Mouse (Mus musculus): ENCODE measurements at regions not wholly inside any gene's neighbourhood (a gene's known extent, or its start where the extent isn't known, plus 50 kb on each side); places are given as distances from the start of the nearest gene placed in this dataset.

DNA sequence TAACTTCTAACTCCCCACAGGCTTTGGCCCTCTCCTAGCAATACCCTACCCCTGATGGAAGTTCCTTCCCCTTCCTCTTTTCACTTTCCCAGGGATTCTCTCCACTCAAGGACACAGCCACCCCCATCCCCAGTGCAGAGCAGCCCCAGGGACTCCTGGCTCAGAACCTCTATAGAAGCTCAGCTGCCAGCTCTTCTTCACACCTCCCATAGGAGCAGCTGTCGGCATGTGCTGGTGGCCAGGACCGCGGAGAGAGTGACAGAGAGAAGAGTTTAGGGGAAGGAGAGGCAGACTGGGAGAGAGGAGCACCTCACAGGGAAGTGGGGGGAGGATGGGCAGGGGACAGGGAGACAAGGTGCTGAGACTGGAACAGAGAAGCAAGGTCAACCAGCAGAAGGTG lies 199.8 kb upstream of the Csf3r start:
- DNase-seq (ENCODE audit: low spot score) = no peak
- no peak overlapping the region for H3K4me3 ChIP-seq (ENCODE audit: low read depth, low read length)
- TF ChIP-seq TAL1 (conservative IDR thresholded peaks at IDR 0.05; ENCODE audit: low read depth, low read length) (no peak), GATA1 (IDR thresholded peaks at IDR 0.05; ENCODE audit: borderline replicate concordance, low read length) (no peak), POLR2AphosphoS5 (IDR thresholded peaks at IDR 0.05; ENCODE audit: insufficient replicate concordance, low read depth, low read length) (no peak), GATA2 (IDR thresholded peaks at IDR 0.05; ENCODE audit: borderline replicate concordance, low read depth, low read length) (no peak), CTCF (IDR thresholded peaks at IDR 0.05; ENCODE audit: low read depth, low read length) (no peak)
- H3K27me3 ChIP-seq (ENCODE audit: insufficient read depth, low read length) = no peaks in the 10 kb centered on the region
- H3K9me3 ChIP-seq (replicated peaks) = peaks cover 83% of the 10 kb centered on the region
- no peaks in the 10 kb centered on the region for H3K36me3 ChIP-seq (replicated peaks)
- no peaks in the 10 kb centered on the region for H3K4me1 ChIP-seq (ENCODE audit: insufficient read depth, low read depth, low read length)
- no peak for ATAC-seq (ENCODE audit: extremely low read depth, insufficient number of reproducible peaks, low FRiP score, poor library complexity, severe bottlenecking)

DNA sequence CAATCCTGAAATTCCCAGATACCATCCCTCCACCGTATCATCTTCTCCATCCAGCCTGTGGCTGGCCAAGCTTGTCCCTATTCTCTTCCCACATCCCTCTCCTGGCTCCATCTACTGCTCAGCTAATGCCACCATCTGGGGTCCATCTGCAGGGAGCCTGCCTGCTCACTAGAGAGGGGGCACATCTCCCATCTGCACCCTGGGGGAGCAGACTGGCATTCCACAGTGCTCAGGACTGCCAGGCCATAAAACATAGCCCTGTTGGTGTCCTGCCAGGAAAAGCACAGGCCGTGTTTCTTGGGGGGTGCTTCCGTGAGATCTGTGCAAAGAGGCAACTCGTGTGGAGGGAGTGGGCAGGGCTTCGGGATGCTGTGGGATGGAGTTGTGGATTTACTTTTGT lies 197.9 kb upstream of the Csf3r start:
- no peak overlapping the region for H3K4me3 ChIP-seq (ENCODE audit: low read depth, low read length)
- H3K4me1 ChIP-seq (ENCODE audit: insufficient read depth, low read depth, low read length) = no peaks in the 10 kb centered on the region
- H3K36me3 ChIP-seq (replicated peaks) = no peaks in the 10 kb centered on the region
- DNase-seq (ENCODE audit: low spot score) (no peak), ATAC-seq (ENCODE audit: extremely low read depth, insufficient number of reproducible peaks, low FRiP score, poor library complexity, severe bottlenecking) (no peak)
- TF ChIP-seq POLR2AphosphoS5 (IDR thresholded peaks at IDR 0.05; ENCODE audit: insufficient replicate concordance, low read depth, low read length) (no peak), GATA2 (IDR thresholded peaks at IDR 0.05; ENCODE audit: borderline replicate concordance, low read depth, low read length) (no peak), TAL1 (conservative IDR thresholded peaks at IDR 0.05; ENCODE audit: low read depth, low read length) (no peak), GATA1 (IDR thresholded peaks at IDR 0.05; ENCODE audit: borderline replicate concordance, low read length) (no peak), CTCF (IDR thresholded peaks at IDR 0.05; ENCODE audit: low read depth, low read length) (no peak)
- peaks cover 75% of the 10 kb centered on the region for H3K9me3 ChIP-seq (replicated peaks)
- H3K27me3 ChIP-seq (ENCODE audit: insufficient read depth, low read length) = no peaks in the 10 kb centered on the region

DNA sequence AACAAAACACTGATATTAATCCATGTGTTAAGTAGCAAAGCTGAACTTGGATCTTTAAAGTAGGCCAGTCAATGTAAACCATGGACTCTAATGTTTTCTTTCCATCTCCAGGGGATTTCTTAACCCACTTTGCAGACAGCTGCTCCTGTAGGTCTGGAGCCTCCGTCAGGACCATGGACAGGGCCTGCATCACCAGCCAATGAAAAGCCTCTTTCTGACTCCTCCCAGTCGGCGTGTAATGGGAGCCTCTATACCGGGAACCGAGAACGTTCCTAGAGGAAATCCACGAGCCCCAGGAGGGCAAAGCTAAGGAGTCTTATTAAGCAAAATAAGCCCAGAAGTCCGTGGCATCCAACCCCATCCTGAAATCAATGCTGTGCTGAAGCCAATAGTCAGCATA lies 189.1 kb upstream of the Csf3r start:
- TF ChIP-seq GATA1 (IDR thresholded peaks at IDR 0.05; ENCODE audit: borderline replicate concordance, low read length) = no peak
- TF ChIP-seq POLR2AphosphoS5 (IDR thresholded peaks at IDR 0.05; ENCODE audit: insufficient replicate concordance, low read depth, low read length) = no peak
- TF ChIP-seq GATA2 (IDR thresholded peaks at IDR 0.05; ENCODE audit: borderline replicate concordance, low read depth, low read length) = no peak
- TF ChIP-seq CTCF (IDR thresholded peaks at IDR 0.05; ENCODE audit: low read depth, low read length) = no peak
- TF ChIP-seq TAL1 (conservative IDR thresholded peaks at IDR 0.05; ENCODE audit: low read depth, low read length) = no peak
- Histone ChIP-seq H3K27me3 (ENCODE audit: insufficient read depth, low read length) (no peaks in the 10 kb centered on the region), H3K4me1 (ENCODE audit: insufficient read depth, low read depth, low read length) (no peaks in the 10 kb centered on the region), H3K9me3 (replicated peaks) (peaks cover 66% of the 10 kb centered on the region), H3K36me3 (replicated peaks) (no peaks in the 10 kb centered on the region), H3K4me3 (ENCODE audit: low read depth, low read length) (no peak overlapping the region)
- ATAC-seq (ENCODE audit: extremely low read depth, insufficient number of reproducible peaks, low FRiP score, poor library complexity, severe bottlenecking) = no peak
- no peak for DNase-seq (ENCODE audit: low spot score)

DNA sequence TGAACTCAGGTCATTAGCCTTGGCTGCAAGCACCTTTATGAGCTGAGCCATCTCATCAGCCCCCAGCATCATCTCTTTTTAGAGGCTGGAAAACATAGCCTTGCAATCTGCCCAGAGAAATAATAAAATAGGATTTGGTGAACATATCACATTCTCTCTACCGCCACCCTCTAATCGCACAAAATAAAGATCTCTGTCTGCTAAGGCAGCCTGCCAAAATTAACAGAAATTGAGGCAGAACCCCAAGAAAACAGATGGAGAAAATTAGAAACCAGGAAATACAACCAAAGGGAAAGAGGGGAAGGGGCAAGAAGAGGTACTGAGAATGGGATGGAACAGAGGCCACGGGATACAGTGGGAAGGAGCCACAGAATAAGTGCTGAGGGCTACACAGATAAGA lies 176.8 kb upstream of the Csf3r start:
- no peaks in the 10 kb centered on the region for H3K27me3 ChIP-seq (ENCODE audit: insufficient read depth, low read length)
- TF ChIP-seq CTCF (IDR thresholded peaks at IDR 0.05; ENCODE audit: low read depth, low read length) (no peak), GATA1 (IDR thresholded peaks at IDR 0.05; ENCODE audit: borderline replicate concordance, low read length) (no peak), POLR2AphosphoS5 (IDR thresholded peaks at IDR 0.05; ENCODE audit: insufficient replicate concordance, low read depth, low read length) (no peak), GATA2 (IDR thresholded peaks at IDR 0.05; ENCODE audit: borderline replicate concordance, low read depth, low read length) (no peak), TAL1 (conservative IDR thresholded peaks at IDR 0.05; ENCODE audit: low read depth, low read length) (no peak)
- ATAC-seq (ENCODE audit: extremely low read depth, insufficient number of reproducible peaks, low FRiP score, poor library complexity, severe bottlenecking) = no peak
- no peak for DNase-seq (ENCODE audit: low spot score)
- H3K36me3 ChIP-seq (replicated peaks) = no peaks in the 10 kb centered on the region
- no peaks in the 10 kb centered on the region for H3K4me1 ChIP-seq (ENCODE audit: insufficient read depth, low read depth, low read length)
- no peak overlapping the region for H3K4me3 ChIP-seq (ENCODE audit: low read depth, low read length)
- H3K9me3 ChIP-seq (replicated peaks) = peaks cover 91% of the 10 kb centered on the region

DNA sequence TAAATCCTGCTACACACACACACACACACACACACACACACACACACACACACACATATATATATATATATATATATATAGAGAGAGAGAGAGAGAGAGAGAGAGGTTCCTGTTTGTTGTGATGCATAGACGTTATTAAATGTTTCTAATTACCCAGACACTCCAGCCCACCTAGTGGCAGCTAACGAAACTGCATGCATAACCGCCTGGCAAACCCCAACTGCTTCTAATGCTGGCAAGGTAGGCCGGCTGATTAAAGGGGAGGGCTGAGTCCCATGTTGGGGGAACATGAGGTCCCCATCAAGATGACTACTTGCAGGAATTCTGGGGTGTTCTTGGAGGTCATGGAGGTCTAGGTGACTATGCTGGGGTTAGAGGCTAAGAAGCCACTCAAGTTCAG lies 174.1 kb upstream of the Csf3r start:
- ATAC-seq (ENCODE audit: extremely low read depth, insufficient number of reproducible peaks, low FRiP score, poor library complexity, severe bottlenecking) = no peak
- no peak for DNase-seq (ENCODE audit: low spot score)
- Histone ChIP-seq H3K27me3 (ENCODE audit: insufficient read depth, low read length) (no peaks in the 10 kb centered on the region), H3K36me3 (replicated peaks) (no peaks in the 10 kb centered on the region), H3K4me3 (ENCODE audit: low read depth, low read length) (no peak overlapping the region), H3K9me3 (replicated peaks) (peaks cover 84% of the 10 kb centered on the region), H3K4me1 (ENCODE audit: insufficient read depth, low read depth, low read length) (no peaks in the 10 kb centered on the region)
- TF ChIP-seq TAL1 (conservative IDR thresholded peaks at IDR 0.05; ENCODE audit: low read depth, low read length) (no peak), CTCF (IDR thresholded peaks at IDR 0.05; ENCODE audit: low read depth, low read length) (no peak), GATA1 (IDR thresholded peaks at IDR 0.05; ENCODE audit: borderline replicate concordance, low read length) (no peak), POLR2AphosphoS5 (IDR thresholded peaks at IDR 0.05; ENCODE audit: insufficient replicate concordance, low read depth, low read length) (no peak), GATA2 (IDR thresholded peaks at IDR 0.05; ENCODE audit: borderline replicate concordance, low read depth, low read length) (no peak)

DNA sequence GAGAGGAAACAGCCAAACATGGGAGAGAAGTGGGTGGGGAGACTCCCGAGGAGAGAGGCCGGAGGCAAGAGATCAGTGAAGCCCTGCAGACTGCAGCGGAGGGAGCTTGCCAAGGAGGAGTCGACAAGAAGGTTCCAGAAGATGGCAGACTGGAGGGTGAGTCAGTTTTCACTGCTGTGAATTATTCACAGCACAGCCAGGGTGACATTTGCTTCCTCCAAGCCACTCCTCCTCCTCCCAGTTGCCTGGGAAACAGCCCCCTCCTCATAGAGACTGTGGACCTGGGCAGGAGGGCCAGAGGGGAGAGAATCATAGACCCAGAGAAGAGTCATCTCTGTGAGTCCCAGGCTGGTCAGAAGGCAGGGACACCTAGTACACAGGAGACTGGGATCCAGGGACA lies 171.8 kb upstream of the Csf3r start:
- ATAC-seq (ENCODE audit: extremely low read depth, insufficient number of reproducible peaks, low FRiP score, poor library complexity, severe bottlenecking) = no peak
- peaks cover 85% of the 10 kb centered on the region for H3K9me3 ChIP-seq (replicated peaks)
- TF ChIP-seq CTCF (IDR thresholded peaks at IDR 0.05; ENCODE audit: low read depth, low read length) = no peak
- TF ChIP-seq GATA2 (IDR thresholded peaks at IDR 0.05; ENCODE audit: borderline replicate concordance, low read depth, low read length) = no peak
- TF ChIP-seq POLR2AphosphoS5 (IDR thresholded peaks at IDR 0.05; ENCODE audit: insufficient replicate concordance, low read depth, low read length) = no peak
- no peak for TF ChIP-seq GATA1 (IDR thresholded peaks at IDR 0.05; ENCODE audit: borderline replicate concordance, low read length)
- TF ChIP-seq TAL1 (conservative IDR thresholded peaks at IDR 0.05; ENCODE audit: low read depth, low read length) = no peak
- no peak overlapping the region for H3K4me3 ChIP-seq (ENCODE audit: low read depth, low read length)
- H3K36me3 ChIP-seq (replicated peaks) = no peaks in the 10 kb centered on the region
- H3K27me3 ChIP-seq (ENCODE audit: insufficient read depth, low read length) = no peaks in the 10 kb centered on the region
- no peaks in the 10 kb centered on the region for H3K4me1 ChIP-seq (ENCODE audit: insufficient read depth, low read depth, low read length)
- no peak for DNase-seq (ENCODE audit: low spot score)
